Mouse (Mus musculus) G1E (cell line): ENCODE measurements around the gene Pkp2. TPM values are rescaled to one million over a fixed set of nuclear protein-coding genes. Genes with fewer than 3 reads are reported as not detected.
"Not testable (repeated sequence)": the region's sequence is repeated elsewhere in the genome, so short reads cannot be mapped to it uniquely, and the experiment has no call there.

Experiments used
- ATAC-seq: 2 replicates; pipeline ENCODE4 v1.8.0; 2016; ENCODE audit warnings: mild to moderate bottlenecking; ENCODE audit not compliant: insufficient number of reproducible peaks, poor library complexity, low FRiP score, severe bottlenecking; ENCODE audit errors: extremely low read depth
- DNase-seq: peaks from one replicate; pipeline ENCODE4 v3.0.0; 2012; ENCODE audit warnings: low spot score
- H3K27me3 ChIP-seq: 2 replicates; pipeline ENCODE4 v1.6.1; 2012; ENCODE audit warnings: mild to moderate bottlenecking, low read length, inconsistent platforms; ENCODE audit not compliant: insufficient read depth
- H3K36me3 ChIP-seq: replicated peaks from 2 replicates; pipeline ENCODE3; 2012; ENCODE audit warnings: mild to moderate bottlenecking, inconsistent platforms
- H3K4me1 ChIP-seq: 2 replicates; pipeline ENCODE4 v1.6.1; 2012; ENCODE audit warnings: low read depth, low read length, inconsistent platforms, mixed read lengths; ENCODE audit not compliant: insufficient read depth
- H3K4me3 ChIP-seq: 2 replicates; pipeline ENCODE4 v1.5.1; 2012; ENCODE audit warnings: low read depth, mild to moderate bottlenecking, inconsistent platforms, low read length, moderate library complexity, mixed read lengths
- H3K9me3 ChIP-seq: replicated peaks from 2 replicates; pipeline ENCODE4 v1.6.1; 2012; ENCODE audit warnings: inconsistent platforms
- CTCF ChIP-seq: IDR thresholded peaks from 2 replicates; pipeline ENCODE4 v1.5.1; 2012; ENCODE audit warnings: low read depth, low read length, inconsistent platforms, mixed read lengths
- GATA1 ChIP-seq: IDR thresholded peaks from 2 replicates; pipeline ENCODE4 v1.6.1; 2012; ENCODE audit warnings: borderline replicate concordance, low read length, inconsistent platforms, mixed read lengths
- GATA2 ChIP-seq: IDR thresholded peaks from 2 replicates; pipeline ENCODE4 v1.6.1; 2012; ENCODE audit warnings: low read depth, low read length, inconsistent platforms, borderline replicate concordance
- POLR2AphosphoS5 ChIP-seq: IDR thresholded peaks from 2 replicates; pipeline ENCODE4 v1.6.1; 2012; ENCODE audit warnings: low read depth, low read length, inconsistent platforms; ENCODE audit not compliant: insufficient replicate concordance
- TAL1 ChIP-seq: conservative IDR thresholded peaks from 2 replicates; pipeline ENCODE4 v1.6.1; 2012; ENCODE audit warnings: low read depth, low read length, inconsistent platforms, mixed read lengths
- polyA plus RNA-seq: library from polyadenylated mRNA; stranded (reverse); fragments of >175 nt; gene quantifications from 2 replicates; pipeline ENCODE4 v1.2.3, GENCODE M21; 2012
- total RNA-seq, 2 experiments: library from RNA; stranded (forward) in 1 of 2; stranded (reverse) in 1 of 2; fragments of 200-1000 nt in 1 of 2; fragments of >200 nt in 1 of 2; fragmentation: Nextera tagmentation in 1 of 2; gene quantifications; 2 replicates each; pipeline ENCODE4 v1.2.3; 2014 to 2017

Gene Pkp2
- total and polyA plus RNA-seq, 3 experiments: 12.1 to 19.6 (median 19.5) TPM

- DNase-seq: no peak
- TF ChIP-seq GATA1 (no peak), POLR2AphosphoS5 (no peak), TAL1 (no peak)
- H3K4me3 ChIP-seq: no peak overlapping the region
- H3K36me3 ChIP-seq: peaks cover 52% of the 10 kb centered on the region
- H3K4me1 ChIP-seq: peaks cover 10% of the 10 kb centered on the region; the same call in 1 of the 2 replicates
- no peaks in the 10 kb centered on the region for H3K9me3 ChIP-seq
- no peak for ATAC-seq
- H3K27me3 ChIP-seq: no peaks in the 10 kb centered on the region; the same call in 1 of the 2 replicates
Measured at GRCm38 (mm10) chr16:16230439-16230838, 17.3 kb downstream of the Pkp2 start.

GRCm38 (mm10) chr16:16233919-16234318 lies 20.8 kb downstream of the Pkp2 start:
- TF ChIP-seq TAL1 (no peak), GATA2 (no peak), CTCF (no peak), POLR2AphosphoS5 (no peak), GATA1 (no peak)

DNA sequence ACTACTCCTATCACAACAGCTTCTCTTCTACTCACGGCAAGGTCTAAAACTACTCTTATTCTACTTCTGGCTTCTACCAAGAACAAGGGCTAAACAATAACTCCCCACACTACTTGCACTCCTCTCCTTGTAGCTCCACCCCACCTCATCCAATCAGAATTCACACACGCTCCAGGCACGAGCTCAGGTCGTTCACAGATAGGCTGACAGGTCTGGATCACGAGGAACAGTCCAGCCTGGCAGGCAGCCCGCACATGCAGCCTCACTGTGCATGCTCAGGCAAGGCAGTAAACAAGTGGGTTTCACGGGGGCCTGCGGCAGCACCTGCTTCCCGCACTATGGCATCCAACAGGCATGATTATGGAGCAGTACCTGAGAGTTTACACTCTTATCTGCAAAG lies 23.6 kb downstream of the Pkp2 start:
- not testable (repeated sequence) for H3K27me3 ChIP-seq, ATAC-seq, DNase-seq

More at GRCm38 (mm10) chr16:16233919-16234318, 20.8 kb downstream of the Pkp2 start:
- Histone ChIP-seq H3K9me3 (no peaks in the 10 kb centered on the region), H3K36me3 (peaks cover 47% of the 10 kb centered on the region), H3K4me1 (peaks cover 5% of the 10 kb centered on the region; the same call in 1 of the 2 replicates), H3K4me3 (no peak overlapping the region), H3K27me3 (no peaks in the 10 kb centered on the region)
- DNase-seq (no peak), ATAC-seq (no peak)

GRCm38 (mm10) chr16:16238356-16238755 lies 25.2 kb downstream of the Pkp2 start:
- no peak for ATAC-seq
- Histone ChIP-seq H3K36me3 (peaks cover 40% of the 10 kb centered on the region), H3K4me1 (no peaks in the 10 kb centered on the region), H3K27me3 (no peaks in the 10 kb centered on the region), H3K4me3 (no peak overlapping the region), H3K9me3 (no peaks in the 10 kb centered on the region)
- no peak for TF ChIP-seq GATA1
- TF ChIP-seq GATA2: no peak
- no peak for TF ChIP-seq CTCF
- no peak for TF ChIP-seq TAL1
- TF ChIP-seq POLR2AphosphoS5: no peak
- DNase-seq: no peak

More for the DNA sequence above, 23.6 kb downstream of the Pkp2 start:
- H3K4me3 ChIP-seq, H3K9me3 ChIP-seq, H3K4me1 ChIP-seq: not testable (repeated sequence)
- H3K36me3 ChIP-seq: peaks cover 35% of the 10 kb centered on the region

GRCm38 (mm10) chr16:16244711-16245110 lies 31.6 kb downstream of the Pkp2 start:
- Histone ChIP-seq H3K36me3 (peaks cover 42% of the 10 kb centered on the region), H3K27me3 (no peaks in the 10 kb centered on the region), H3K9me3 (no peaks in the 10 kb centered on the region), H3K4me1 (peaks cover 3% of the 10 kb centered on the region; the same call in 1 of the 2 replicates), H3K4me3 (no peak overlapping the region)
- DNase-seq (no peak), ATAC-seq (no peak)
- TF ChIP-seq TAL1 (no peak), GATA1 (no peak), GATA2 (no peak), CTCF (no peak), POLR2AphosphoS5 (no peak)

GRCm38 (mm10) chr16:16250470-16250869 lies 37.4 kb downstream of the Pkp2 start:
- Histone ChIP-seq H3K9me3 (no peaks in the 10 kb centered on the region), H3K4me1 (peaks cover 14% of the 10 kb centered on the region), H3K36me3 (peaks cover 34% of the 10 kb centered on the region), H3K27me3 (no peaks in the 10 kb centered on the region), H3K4me3 (no peak overlapping the region)
- ATAC-seq: peak; percentile 63
- DNase-seq: no peak
- TF ChIP-seq GATA1 (no peak), CTCF (no peak), POLR2AphosphoS5 (no peak), TAL1 (no peak), GATA2 (no peak)
